Mouse (Mus musculus): Measurements from ENCODE around the gene Ddx46.
"Not testable (repeated sequence)": the region's sequence is repeated elsewhere in the genome, so short reads cannot be mapped to it uniquely, and the experiment has no call there.

The Ddx46 gene

GRCm38 (mm10) chr13:55636185-55636983, 1.6 kb downstream of the Ddx46 start:
- DNase-seq (ENCODE audit: low spot score in 2 of 2) = no peak

DNA sequence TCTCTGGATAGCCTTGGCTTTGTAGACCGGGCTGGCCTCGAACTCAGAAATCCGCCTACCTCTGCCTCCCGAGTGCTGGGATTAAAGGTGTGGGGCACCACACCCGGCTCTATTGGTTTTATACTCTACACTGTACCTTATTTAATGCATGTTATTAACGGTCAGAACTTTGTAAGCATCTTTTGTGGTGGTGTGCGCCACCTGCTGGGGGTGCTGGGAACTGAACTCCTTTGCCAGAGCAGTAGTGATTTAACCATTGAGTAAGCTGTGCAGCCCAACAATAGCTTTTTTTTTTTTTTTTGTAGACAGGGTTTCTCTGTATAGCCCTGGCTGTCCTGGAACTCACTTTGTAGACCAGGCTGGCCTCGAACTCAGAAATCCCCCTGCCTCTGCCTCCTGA, 5.7 kb downstream of the Ddx46 start:
- DNase-seq (ENCODE audit: low spot score in 2 of 2) = peak; percentile 27 to 64

DNA sequence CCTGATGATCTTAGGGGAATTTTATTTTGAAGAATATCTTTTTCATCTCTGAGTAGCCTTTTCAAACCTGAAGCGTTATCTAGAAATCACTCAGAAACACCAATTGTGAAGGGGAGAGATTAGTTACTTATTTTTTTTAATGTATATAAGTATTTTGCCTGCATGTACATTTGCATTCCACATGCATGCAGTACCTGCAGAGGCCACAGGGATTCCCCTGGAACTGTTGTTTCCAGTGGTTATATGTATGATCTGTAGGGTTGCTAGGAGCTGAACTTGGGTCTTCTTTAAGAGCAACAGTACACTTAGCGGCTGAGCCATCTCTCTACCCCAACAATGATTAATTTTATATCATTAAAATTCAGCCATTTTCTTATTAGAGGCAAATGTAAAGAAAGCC, 9.7 kb downstream of the Ddx46 start:
- no peak for DNase-seq (ENCODE audit: low spot score in 2 of 2)

GRCm38 (mm10) chr13:55650098-55650497, 15.3 kb downstream of the Ddx46 start:
- DNase-seq (ENCODE audit: low spot score in 2 of 2) = no peak

DNA sequence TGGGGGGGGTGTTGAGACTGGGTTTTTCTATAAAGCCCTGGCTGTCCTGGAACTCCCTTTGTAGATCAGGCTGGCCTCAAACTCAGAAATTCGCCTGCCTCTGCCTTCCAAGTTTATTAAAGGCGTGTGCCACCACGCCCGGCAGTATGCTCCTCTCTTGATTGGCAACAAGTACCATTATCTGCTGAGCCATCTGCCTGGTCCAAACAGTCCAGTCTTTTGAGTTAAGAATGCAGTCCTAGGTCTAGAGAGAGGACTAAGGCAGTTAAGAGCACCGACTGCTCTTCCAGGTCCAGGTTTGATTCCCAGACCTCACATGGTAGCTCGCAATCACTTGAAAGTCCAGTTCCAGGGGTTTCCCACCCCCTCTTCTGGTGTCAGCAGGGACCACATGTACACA, 16.2 kb downstream of the Ddx46 start:
- no peak for DNase-seq (ENCODE audit: low spot score in 2 of 2)

DNA sequence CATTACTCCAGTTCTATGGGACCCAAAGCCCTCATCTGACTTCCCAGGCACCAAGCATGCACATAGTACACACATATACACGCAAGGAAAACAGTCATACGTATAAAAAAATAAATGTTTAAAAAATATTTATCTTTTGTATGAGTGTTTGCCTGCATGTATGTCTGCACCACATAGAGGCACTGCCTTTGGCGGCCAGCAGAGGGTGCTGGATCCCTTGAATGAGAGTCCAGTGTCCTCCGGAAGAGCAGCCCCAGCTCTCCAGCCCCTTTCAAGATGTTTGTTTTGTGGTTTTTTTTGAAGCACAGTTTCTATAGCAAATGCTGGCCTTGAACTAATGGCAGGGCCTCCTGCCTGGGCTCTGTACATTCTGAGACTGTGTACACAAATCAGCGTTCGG, 33.7 kb downstream of the Ddx46 start:
- DNase-seq (ENCODE audit: low spot score in 2 of 2) = no peak

DNA sequence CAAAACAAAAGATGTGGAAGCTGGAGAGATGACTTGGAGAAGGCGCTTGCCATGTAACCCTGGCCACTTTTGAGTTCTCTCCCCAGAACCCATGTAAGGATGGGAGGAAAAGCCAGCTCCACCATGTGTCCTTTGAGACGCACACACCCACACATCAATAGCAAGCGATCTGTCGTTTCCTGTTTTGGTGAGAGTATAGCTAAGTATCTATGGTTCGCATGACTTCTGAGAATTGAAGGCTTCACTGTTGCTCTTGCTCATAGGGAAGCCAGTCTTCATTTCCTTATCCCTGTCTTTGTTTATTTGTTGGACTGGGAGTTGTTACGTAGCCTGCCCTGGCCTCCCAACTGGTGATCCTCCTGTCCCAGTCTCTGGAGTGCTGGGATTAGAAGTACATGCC, 37.9 kb downstream of the Ddx46 start:
- DNase-seq (ENCODE audit: low spot score in 2 of 2) = no peak

DNA sequence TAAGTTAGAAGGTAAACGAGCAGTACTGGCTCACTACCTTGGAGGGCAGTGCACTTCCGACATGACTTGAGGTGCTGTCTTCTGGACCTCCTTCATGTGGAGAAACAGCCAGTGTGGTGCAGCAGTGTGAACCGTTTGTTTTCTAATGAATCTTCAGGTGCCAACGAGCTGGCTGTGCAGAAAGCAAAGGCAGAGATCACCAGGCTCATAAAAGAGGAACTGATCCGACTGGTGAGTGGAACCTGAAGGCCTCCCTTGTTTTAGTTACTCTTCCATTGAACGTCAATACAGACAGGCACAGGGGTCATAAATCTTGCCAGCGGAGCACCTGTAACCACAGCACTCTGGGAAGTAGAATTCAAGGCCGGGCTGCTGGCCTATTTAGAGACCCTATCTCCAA, 42.5 kb downstream of the Ddx46 start:
- DNase-seq (ENCODE audit: low spot score in 2 of 2) = no peak

GRCm38 (mm10) chr13:55682201-55682600, 47.4 kb downstream of the Ddx46 start:
- DNase-seq (ENCODE audit: low spot score in 2 of 2) = no peak

GRCm38 (mm10) chr13:55683581-55683980, 48.8 kb downstream of the Ddx46 start:
- no peak for DNase-seq (ENCODE audit: low spot score in 2 of 2)

DNA sequence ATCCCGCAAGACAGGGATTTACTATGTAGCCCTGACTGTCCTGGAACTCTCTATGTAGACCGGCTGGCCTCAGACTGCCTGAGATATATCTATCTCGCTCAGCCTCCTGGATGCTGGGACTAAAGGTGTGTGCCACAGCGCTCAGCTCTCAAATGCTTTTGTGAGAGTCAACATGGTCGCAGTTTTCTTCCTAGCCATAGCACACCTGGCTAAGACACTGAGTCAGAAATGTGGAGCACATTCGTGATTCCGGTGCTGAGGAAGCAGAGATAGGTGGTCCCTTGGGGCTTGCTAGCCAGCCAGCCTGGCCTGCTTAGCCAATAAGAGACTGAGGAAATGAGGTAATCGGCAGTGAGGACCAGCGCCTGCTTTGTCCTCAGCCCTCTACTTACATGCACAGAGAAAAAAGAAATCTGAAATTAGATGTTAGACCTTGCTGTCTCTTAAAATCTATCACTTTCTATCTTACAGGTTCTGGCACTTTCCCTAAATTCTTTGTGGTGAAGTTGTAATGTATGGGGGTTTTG, 51.3 kb downstream of the Ddx46 start:
- DNase-seq (ENCODE audit: low spot score in 2 of 2) = no peak

DNA sequence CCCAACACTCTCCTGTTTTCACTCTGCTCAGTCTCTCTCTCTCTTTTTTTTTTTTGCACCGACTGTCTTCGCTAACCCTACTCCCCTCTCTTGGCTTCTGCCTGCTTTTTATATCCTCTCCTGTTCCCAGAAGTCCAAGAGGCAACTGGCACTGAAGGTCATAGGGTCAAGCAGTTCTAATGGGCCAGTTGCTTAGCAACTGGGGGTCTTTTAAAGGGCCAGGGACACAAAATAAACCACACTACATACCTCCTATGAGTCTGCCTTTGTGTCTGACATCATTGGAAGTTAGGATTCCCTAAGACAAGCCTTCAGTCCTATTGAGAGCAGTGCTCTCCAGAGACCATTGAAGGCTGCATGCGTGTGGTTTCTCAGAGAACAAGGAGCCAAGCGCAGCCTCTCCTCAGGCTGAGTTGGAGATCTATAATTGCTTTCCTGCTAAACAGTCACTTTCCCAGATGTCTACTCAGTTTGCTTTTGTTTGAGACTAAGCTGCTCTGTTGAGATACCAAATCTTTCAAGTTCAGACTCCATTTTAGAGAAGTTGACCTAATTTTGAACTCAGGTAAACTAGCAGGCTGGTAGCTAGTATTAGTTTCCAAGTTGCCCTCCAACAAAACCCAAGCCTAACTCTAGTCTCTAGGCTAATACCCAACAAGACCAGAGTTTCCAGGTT, 53.2 kb downstream of the Ddx46 start:
- DNase-seq (ENCODE audit: low spot score in 2 of 2) = no peak

DNA sequence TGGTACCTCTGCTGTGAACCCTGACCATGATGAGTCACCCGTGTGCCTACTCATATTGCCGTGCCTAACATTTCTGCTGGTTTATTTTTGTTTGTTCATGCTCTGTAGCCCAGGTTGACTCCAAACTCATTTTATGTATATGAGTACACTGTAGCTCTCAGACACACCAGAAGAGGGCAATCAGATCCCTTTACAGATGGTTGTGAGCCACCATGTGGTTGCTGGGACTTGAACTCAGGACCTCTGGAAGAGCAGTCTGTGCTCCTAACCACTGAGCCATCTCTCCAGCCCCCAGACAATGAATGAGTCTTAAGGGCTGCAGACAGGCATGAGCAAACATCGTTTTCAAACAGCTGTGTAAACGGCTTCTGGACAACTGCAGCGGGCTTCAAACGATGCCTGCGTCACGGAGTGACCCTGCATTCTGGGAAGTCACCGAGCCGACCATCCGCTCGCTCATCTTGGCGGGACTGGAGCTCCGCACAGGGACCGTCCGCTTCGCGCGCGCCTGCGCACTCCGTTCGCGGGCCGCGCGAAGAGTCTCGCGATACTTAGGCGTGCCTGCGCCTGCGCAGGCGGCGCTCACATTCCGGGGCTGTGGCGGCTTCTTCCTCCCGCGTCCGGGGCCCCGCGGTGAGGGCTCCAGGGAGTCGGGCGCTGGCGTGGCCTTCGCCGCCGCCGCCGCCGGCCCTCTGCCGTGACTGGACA, 57.9 kb downstream of the Ddx46 start, which contains the start of gene B230219D22Rik:
B230219D22Rik (plus strand) TSS at position 590 of the 708 bp plus-strand sequence.
- DNase-seq (ENCODE audit: low spot score in 2 of 2) = peak; percentile 91 to 92

DNA sequence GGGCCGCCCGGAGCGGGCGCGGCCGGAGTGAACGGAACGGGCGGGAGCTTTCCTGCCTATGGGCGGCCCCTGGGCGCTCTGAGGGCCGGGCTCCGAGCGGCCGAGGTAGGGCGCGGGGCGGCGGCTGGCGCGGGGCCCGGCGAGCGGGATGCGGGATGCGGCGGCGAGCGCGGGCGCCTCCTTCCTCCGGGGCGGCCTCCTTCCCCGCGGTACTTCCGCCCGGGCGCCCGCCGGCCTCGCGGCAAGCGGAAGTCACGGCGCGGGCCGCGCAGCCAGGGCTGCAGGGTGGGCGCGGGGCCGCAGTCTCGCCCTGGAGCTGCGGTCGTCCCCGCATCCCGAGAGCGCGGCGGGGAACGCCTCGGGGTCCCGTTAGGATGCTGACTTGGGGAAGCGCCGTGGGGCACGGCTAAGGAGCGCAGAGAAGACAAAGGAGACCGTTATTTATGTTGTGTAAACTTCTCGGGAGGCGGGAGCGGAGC, 58.5 kb downstream of the Ddx46 start:
- no peak for DNase-seq (ENCODE audit: low spot score in 2 of 2)

GRCm38 (mm10) chr13:55694110-55694509, 59.3 kb downstream of the Ddx46 start:
- no peak for DNase-seq (ENCODE audit: low spot score in 2 of 2)

DNA sequence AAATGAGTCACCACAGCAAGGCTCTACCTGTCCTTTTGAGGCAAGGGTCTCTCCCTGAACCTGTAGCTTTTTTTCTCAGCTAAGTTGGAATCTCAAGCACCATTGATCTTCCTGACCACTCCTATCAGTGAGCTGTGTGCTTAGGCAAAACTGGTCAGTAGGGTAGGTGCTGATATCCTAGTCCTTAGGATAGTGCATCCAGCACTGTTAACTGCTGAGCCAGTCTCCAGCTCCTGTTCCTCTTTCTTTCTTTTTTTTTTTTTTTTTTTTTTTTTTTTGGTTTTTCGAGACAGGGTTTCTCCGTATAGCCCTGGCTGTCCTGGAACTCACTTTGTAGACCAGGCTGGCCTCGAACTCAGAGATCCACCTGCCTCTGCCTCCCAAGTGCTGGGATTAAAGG, 61.2 kb downstream of the Ddx46 start:
- DNase-seq (ENCODE audit: low spot score in 2 of 2) = not testable (repeated sequence)

DNA sequence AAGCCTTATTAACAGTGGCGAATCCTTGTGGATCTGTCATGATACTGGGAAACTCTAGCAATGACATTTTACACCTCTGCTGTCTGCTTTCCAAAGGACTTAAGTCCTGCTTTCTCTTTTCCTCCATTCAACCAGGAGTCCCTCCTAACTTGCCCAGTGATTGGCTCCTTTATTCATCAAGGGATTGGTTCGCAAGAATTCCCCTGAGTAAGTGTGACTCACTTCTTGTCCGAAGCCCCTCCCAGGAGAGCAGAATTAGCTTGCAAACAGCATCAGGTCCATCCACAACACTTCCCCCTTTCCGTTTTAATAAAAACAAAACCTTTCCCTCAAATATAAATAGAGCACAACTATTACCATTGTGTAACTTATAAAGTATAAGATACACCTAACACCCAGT, 69.5 kb downstream of the Ddx46 start:
- DNase-seq (ENCODE audit: low spot score in 2 of 2) = no peak

GRCm38 (mm10) chr13:55712846-55713245, 78.0 kb downstream of the Ddx46 start:
- DNase-seq (ENCODE audit: low spot score in 2 of 2) = no peak

DNA sequence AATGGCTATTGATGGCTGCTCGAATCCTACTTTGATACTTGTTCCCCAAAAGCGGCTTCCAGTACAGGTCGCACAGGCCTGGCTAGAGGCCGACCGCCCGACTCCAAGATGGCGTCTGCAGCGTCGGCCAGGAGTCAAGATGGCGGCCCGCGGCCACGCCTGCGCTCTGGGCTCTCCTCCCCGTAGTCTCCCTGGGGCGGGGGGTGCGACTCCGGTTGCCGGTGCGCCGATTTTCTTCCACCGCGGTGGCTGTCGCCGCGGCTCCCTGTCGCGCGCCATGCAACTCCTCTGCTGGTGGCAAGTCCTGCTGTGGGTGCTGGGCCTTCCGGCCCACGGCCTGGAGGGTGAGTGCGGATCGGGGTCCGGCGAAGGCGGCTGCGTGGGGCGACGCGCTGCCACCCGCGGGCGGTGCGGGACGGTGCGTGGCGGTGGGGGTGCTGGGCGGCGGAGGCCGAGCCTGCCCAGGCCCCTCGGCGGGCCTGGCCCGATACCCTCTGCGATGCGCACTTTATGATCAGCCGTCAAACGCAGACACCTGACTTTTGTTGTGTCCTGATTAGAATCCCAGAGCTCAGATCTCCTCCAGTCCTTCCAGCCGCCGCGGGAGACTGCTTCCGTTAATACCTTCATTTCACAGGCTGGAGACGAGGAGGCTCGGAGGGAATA, 79.8 kb downstream of the Ddx46 start, which contains the start of gene Txndc15:
Txndc15 (plus strand) TSS at position 150 of the 666 bp plus-strand sequence.
- peak; percentile 82 to 88 for DNase-seq (ENCODE audit: low spot score in 2 of 2)

- no peak for DNase-seq (ENCODE audit: low spot score in 2 of 2)
These were observed 80.3 kb downstream of the Ddx46 start for GRCm38 (mm10) chr13:55715167-55715512.

DNA sequence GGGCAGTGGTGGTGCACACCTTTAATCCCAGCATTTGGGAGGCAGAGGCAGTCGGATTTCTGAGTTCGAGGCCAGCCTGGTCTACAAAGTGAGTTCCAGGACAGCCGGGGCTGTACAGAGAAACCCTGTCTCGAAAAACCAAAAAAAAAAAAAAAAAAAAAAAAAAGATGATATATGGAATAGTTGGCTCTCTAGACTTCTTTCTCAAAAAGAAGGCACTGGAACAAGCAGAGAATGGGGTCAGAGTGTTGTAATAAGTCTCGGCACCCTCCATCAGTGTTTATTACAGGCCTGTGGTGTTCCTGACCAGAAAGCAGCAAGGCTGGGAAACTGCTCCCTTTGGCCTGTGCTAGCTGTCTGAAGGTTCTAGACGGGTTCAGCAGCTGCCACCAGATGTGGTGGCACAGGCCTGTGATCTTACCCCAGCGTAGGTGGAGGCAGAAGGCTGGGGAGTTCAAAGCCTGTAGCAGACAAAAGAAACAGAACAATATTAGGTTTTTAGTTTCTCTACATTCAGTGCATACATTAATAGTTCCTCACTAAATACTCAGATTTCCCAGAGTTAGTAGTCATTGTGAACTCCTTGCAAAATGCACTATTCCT, 81.2 kb downstream of the Ddx46 start:
- DNase-seq (ENCODE audit: low spot score in 2 of 2) = no peak

All from heart, adult 9 months (tissue).